Mouse (Mus musculus) heart, adult 2 months (tissue): ENCODE data around the gene Amacr. TPM values are rescaled to one million over a fixed set of nuclear protein-coding genes. Genes with fewer than 3 reads are reported as not detected.

Source experiments
- DNase-seq, 2 experiments: peaks; one replicate each; pipeline ENCODE4 v3.0.0; 2021
- H3K27ac ChIP-seq: fragments of 200-600 bp; 2 replicates; pipeline ENCODE4 v1.8.1; 2022
- H3K27me3 ChIP-seq: fragments of 200-500 bp; 2 replicates; pipeline ENCODE4 v1.6.1; 2012; ENCODE audit warnings: mild to moderate bottlenecking, low read length, inconsistent platforms, mixed read lengths; ENCODE audit not compliant: control insufficient read depth, insufficient read depth
- H3K36me3 ChIP-seq: fragments of 200-500 bp; 2 replicates; pipeline ENCODE4 v1.6.1; 2012; ENCODE audit warnings: low read length, inconsistent platforms; ENCODE audit not compliant: control insufficient read depth, insufficient read depth
- H3K4me1 ChIP-seq: fragments of 200-500 bp; 2 replicates; pipeline ENCODE4 v1.6.1; 2011; ENCODE audit warnings: low read length; ENCODE audit not compliant: control insufficient read depth, insufficient read depth
- H3K4me3 ChIP-seq: fragments of 200-600 bp; 2 replicates; pipeline ENCODE4 v1.8.1; 2022
- H3K79me2 ChIP-seq: fragments of 200-500 bp; replicated peaks from 2 replicates; pipeline ENCODE4 v1.6.1; 2012; ENCODE audit warnings: mild to moderate bottlenecking, inconsistent platforms, low read length, moderate library complexity, mixed read lengths; ENCODE audit not compliant: control insufficient read depth, insufficient read depth
- H3K9ac ChIP-seq: fragments of 200-500 bp; 2 replicates; pipeline ENCODE4 v1.6.1; 2012; ENCODE audit warnings: low read depth, mild to moderate bottlenecking, control low read depth, inconsistent platforms, low read length, mixed read lengths
- CTCF ChIP-seq: fragments of 200-600 bp; IDR thresholded peaks from 2 replicates; pipeline ENCODE4 v1.8.1; 2022; ENCODE audit warnings: antibody characterized with exemption, mild to moderate bottlenecking, moderate library complexity
- EP300 ChIP-seq: fragments of 200-500 bp; IDR thresholded peaks from 2 replicates; pipeline ENCODE4 v1.6.1; 2011; ENCODE audit warnings: low read depth, low read length, control low read depth; ENCODE audit not compliant: insufficient read depth
- POLR2A ChIP-seq: fragments of 200-500 bp; IDR thresholded peaks from 2 replicates; pipeline ENCODE4 v1.6.1; 2011; ENCODE audit warnings: mild to moderate bottlenecking, low read depth, low read length, control low read depth; ENCODE audit not compliant: insufficient read depth
- WGBS: fragments of 180-500 bp; shearing (Covaris S2); methylation state at CpG from one replicate; pipeline ENCODE4 v1.1.7; 2018; 5-methylcytosine and 5-hydroxymethylcytosine counted together
- intact Hi-C: fragments of 180-260 bp; cut with DNase I; formaldehyde crosslinking; loops from one replicate; pipeline ENCODE4 v1.15.1; 2025
- polyA plus RNA-seq: library from polyadenylated mRNA; depleted of rRNA; stranded (reverse); fragments of >200 nt; gene quantifications from 2 replicates; pipeline ENCODE4 v1.2.3, GENCODE M21; 2012
- total RNA-seq, 2 experiments: library from RNA; stranded (reverse); gene quantifications; 2 replicates each; pipeline ENCODE4 v1.2.3; 2021

The Amacr gene
- total and polyA plus RNA-seq, 3 experiments = 18.7 to 37.8 (median 34.0) TPM

GRCm38 (mm10) chr15:10951951-10952759, 29.4 kb upstream of the Amacr start, which contains the start of gene C1qtnf3:
TSS of gene C1qtnf3 (plus strand) at chr15:10952332.
- DNase-seq = no peak
- no peak within 1 kb of the TSS for H3K4me3 ChIP-seq

GRCm38 (mm10) chr15:10952760-10953305, 28.7 kb upstream of the Amacr start:
- no peak for DNase-seq
- TF ChIP-seq CTCF = no peak
- TF ChIP-seq POLR2A = no peak
- TF ChIP-seq EP300 = no peak
- Histone ChIP-seq H3K4me1 (no peaks in the 10 kb centered on the region), H3K27ac (no peak overlapping the region), H3K36me3 (no peaks in the 10 kb centered on the region), H3K27me3 (no peaks in the 10 kb centered on the region), H3K4me3 (no peak overlapping the region), H3K79me2 (no peaks in the 10 kb centered on the region), H3K9ac (no peak overlapping the region)
- intact Hi-C loops = no loop called here
- WGBS = 49% methylated on average over 4 of the region's 4 CpGs

More at GRCm38 (mm10) chr15:10951951-10952759, 29.4 kb upstream of the Amacr start, which contains the start of gene C1qtnf3:
- H3K27me3 ChIP-seq = no peaks in the 10 kb centered on the region
- no peaks in the 10 kb centered on the region for H3K79me2 ChIP-seq
- WGBS = 77% methylated on average over 23 of the region's 23 CpGs
- intact Hi-C loops = no loop called here
- no peak within 1 kb of the TSS for H3K27ac ChIP-seq
- H3K36me3 ChIP-seq = no peaks in the 10 kb centered on the region
- no peak for TF ChIP-seq EP300
- no peak for TF ChIP-seq POLR2A
- no peak for TF ChIP-seq CTCF
- no peak within 1 kb of the TSS for H3K9ac ChIP-seq
- no peaks in the 10 kb centered on the region for H3K4me1 ChIP-seq

GRCm38 (mm10) chr15:10953465-10953864, 28.1 kb upstream of the Amacr start:
- Histone ChIP-seq H3K9ac (no peak overlapping the region), H3K27me3 (no peaks in the 10 kb centered on the region), H3K4me3 (no peak overlapping the region), H3K4me1 (no peaks in the 10 kb centered on the region), H3K27ac (no peak overlapping the region), H3K79me2 (no peaks in the 10 kb centered on the region), H3K36me3 (no peaks in the 10 kb centered on the region)
- no peak for DNase-seq
- intact Hi-C loops = no loop called here
- TF ChIP-seq CTCF (no peak), EP300 (no peak), POLR2A (no peak)
- 78% methylated on average over 1 of the region's 1 CpGs for WGBS

GRCm38 (mm10) chr15:10954381-10955016, 27.1 kb upstream of the Amacr start:
- intact Hi-C loops = no loop called here
- Histone ChIP-seq H3K9ac (no peak overlapping the region), H3K36me3 (no peaks in the 10 kb centered on the region), H3K4me1 (no peaks in the 10 kb centered on the region), H3K27ac (no peak overlapping the region), H3K4me3 (no peak overlapping the region), H3K79me2 (no peaks in the 10 kb centered on the region), H3K27me3 (no peaks in the 10 kb centered on the region)
- 79% methylated on average over 6 of the region's 6 CpGs for WGBS
- no peak for DNase-seq
- TF ChIP-seq EP300 (no peak), POLR2A (no peak), CTCF (no peak)

GRCm38 (mm10) chr15:10955156-10955555, 26.4 kb upstream of the Amacr start:
- Histone ChIP-seq H3K9ac (no peak overlapping the region), H3K79me2 (no peaks in the 10 kb centered on the region), H3K4me3 (no peak overlapping the region), H3K36me3 (no peaks in the 10 kb centered on the region), H3K4me1 (no peaks in the 10 kb centered on the region), H3K27ac (no peak overlapping the region), H3K27me3 (no peaks in the 10 kb centered on the region)
- TF ChIP-seq CTCF = no peak
- TF ChIP-seq EP300 = no peak
- TF ChIP-seq POLR2A = no peak
- DNase-seq = no peak
- intact Hi-C loops = no loop called here
- 31% methylated on average over 5 of the region's 5 CpGs for WGBS

GRCm38 (mm10) chr15:10956706-10957105, 24.9 kb upstream of the Amacr start:
- intact Hi-C loops = no loop called here
- DNase-seq = no peak
- Histone ChIP-seq H3K4me1 (no peaks in the 10 kb centered on the region), H3K36me3 (no peaks in the 10 kb centered on the region), H3K79me2 (no peaks in the 10 kb centered on the region), H3K9ac (no peak overlapping the region), H3K27ac (no peak overlapping the region), H3K4me3 (no peak overlapping the region), H3K27me3 (no peaks in the 10 kb centered on the region)
- TF ChIP-seq CTCF = no peak
- no peak for TF ChIP-seq EP300
- no peak for TF ChIP-seq POLR2A
- WGBS = 44% methylated on average over 3 of the region's 3 CpGs
